Mouse (Mus musculus): ENCODE measurements at regions not wholly inside any gene's neighbourhood (a gene's known extent, or its start where the extent isn't known, plus 50 kb on each side); places are given as distances from the start of the nearest gene placed in this dataset.

DNA sequence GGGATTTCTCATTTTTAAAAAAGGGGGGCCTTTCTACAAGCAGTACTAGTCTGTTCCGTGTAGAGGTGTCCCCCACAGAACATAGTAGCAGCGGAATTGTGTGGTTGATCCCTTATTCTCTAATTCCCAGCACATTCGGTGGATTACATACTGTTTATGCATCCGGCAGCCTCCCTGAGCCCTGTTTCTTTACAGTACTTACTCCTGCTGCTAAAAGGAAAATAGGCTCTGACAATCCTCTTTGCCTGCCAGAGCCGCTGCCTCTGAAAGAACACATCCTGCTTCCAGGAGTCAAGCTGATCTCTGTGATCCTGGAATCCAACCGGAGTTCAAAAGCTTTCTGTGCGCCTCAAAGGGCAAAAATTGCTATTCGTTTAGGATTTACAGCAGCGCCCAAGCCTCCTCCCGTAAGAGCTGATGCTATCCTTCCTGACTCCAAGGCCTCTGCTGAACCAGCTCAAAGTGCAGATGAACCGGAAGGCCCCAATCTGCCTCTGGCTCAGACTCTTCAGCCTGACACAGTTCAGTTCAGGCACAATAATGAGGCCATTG, 936.6 kb downstream of the Ndufa4 start:
- TF ChIP-seq CTCF (conservative IDR thresholded peaks at IDR 0.05; ENCODE audit: insufficient read depth, insufficient read length, low read depth, low read length) (no peak), POLR2A (IDR thresholded peaks at IDR 0.05; ENCODE audit: low read depth, low read length) (no peak)

All from kidney, adult 2 months (tissue).